Comparison of ENCODE assay signal across 10 mouse cellular contexts in the genomic region with DNA sequence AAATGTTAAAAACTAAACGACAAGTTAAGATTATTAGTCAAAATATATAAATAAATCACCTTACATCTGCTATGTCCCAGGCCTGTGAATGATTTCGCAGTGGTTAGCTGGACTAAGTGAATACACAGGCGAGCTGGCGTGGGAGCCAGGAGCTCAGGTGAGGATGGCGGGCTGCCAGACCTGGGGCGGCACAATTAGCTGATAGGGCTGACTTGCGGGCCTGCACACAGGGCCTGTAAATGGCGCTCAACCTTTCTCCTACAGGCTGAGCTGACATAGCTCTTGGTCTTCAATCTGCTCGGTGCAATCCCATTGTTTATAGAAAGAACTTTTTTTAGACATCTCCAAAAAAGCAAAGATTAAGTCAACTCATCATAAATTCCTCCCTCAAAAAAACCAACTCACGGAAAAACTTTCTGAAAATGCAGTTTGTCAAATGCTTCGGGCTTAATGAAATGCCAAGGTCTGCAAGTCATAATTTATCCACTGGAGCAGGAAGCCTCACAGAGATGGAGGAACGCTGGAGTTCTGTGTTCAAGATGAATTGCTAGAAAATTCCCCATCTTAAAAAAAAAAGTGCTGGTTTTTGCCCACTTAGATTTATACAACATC.
A peak's percentile ranks its signal among the peaks of the same experiment; 100 is the strongest.
DNase-seq lines count a peak whose midpoint lies in the region; ATAC-seq lines count a peak whose summit lies in the region.
"Had no signal": no experiment of that assay in that cellular context is flagged by ENCODE, and none has a peak within 500 bp of the region (broad histone marks: within the 10 kb centered on the region; RNA-seq: fewer than 3 reads in every experiment).

No protein-coding gene starts in this region.

- no peak overlapping the region for H3K4me2 ChIP-seq in liver, embryonic 12.5 days
- no peak overlapping the region for H3K4me2 ChIP-seq in intestine, embryonic 16.5 days (ENCODE audit: low read depth, low read length)
- H3K4me2 ChIP-seq in midbrain, embryonic 14.5 days (ENCODE audit: low read length): no peak overlapping the region

- no peak overlapping the region for H3K9ac ChIP-seq in liver, embryonic 12.5 days
- H3K9ac ChIP-seq in intestine, embryonic 16.5 days (ENCODE audit: low read depth, low read length): no peak overlapping the region
- H3K9ac ChIP-seq in midbrain, embryonic 14.5 days (replicated peaks; ENCODE audit: low read length): no peak overlapping the region

- no peaks in the 10 kb centered on the region for H3K4me1 ChIP-seq in liver, embryonic 12.5 days
- H3K4me1 ChIP-seq in intestine, embryonic 16.5 days (ENCODE audit: control insufficient read depth, insufficient read depth, low read length): 0 out of 2 replicates have a peak, but pooled peaks cover 4% of the 10 kb centered on the region
- H3K4me1 ChIP-seq in midbrain, embryonic 14.5 days (ENCODE audit: control insufficient read depth, insufficient read depth, low read length): no peaks in the 10 kb centered on the region

- H3K27me3 ChIP-seq in liver, embryonic 12.5 days (replicated peaks): no peaks in the 10 kb centered on the region
- no peaks in the 10 kb centered on the region for H3K27me3 ChIP-seq in intestine, embryonic 16.5 days (replicated peaks; ENCODE audit: control insufficient read depth, insufficient read depth, low read length)
- no peaks in the 10 kb centered on the region for H3K27me3 ChIP-seq in midbrain, embryonic 14.5 days (ENCODE audit: control insufficient read depth, insufficient read depth, low read length)

- WGBS in liver, embryonic 12.5 days (ENCODE audit: insufficient replicate concordance): 65% methylated on average over 12 of the region's 12 CpGs
- WGBS in intestine, embryonic 16.5 days: 44% methylated on average over 12 of the region's 12 CpGs
- WGBS in midbrain, embryonic 14.5 days: 92% methylated on average over 12 of the region's 12 CpGs

- ATAC-seq in liver, embryonic 12.5 days: no peak
- ATAC-seq in intestine, embryonic 16.5 days: no peak; the same call in 1 of the 2 replicates
- ATAC-seq in midbrain, embryonic 14.5 days (ENCODE audit: low FRiP score, low TSS enrichment): no peak
- ATAC-seq: hindbrain, embryonic 16.5 days; midbrain, embryonic 16.5 days had no signal

- no peak overlapping the region for H3K4me3 ChIP-seq in liver, embryonic 12.5 days
- no peak overlapping the region for H3K4me3 ChIP-seq in intestine, embryonic 16.5 days (ENCODE audit: low read length)
- no peak overlapping the region for H3K4me3 ChIP-seq in midbrain, embryonic 14.5 days (replicated peaks; ENCODE audit: low read depth, low read length)

- no peaks in the 10 kb centered on the region for H3K9me3 ChIP-seq in liver, embryonic 12.5 days (replicated peaks)
- no peaks in the 10 kb centered on the region for H3K9me3 ChIP-seq in intestine, embryonic 16.5 days (ENCODE audit: control insufficient read depth, low read length)
- H3K9me3 ChIP-seq in midbrain, embryonic 14.5 days (ENCODE audit: control insufficient read depth, low read length): no peaks in the 10 kb centered on the region

- H3K36me3 ChIP-seq in liver, embryonic 12.5 days: no peaks in the 10 kb centered on the region
- no peaks in the 10 kb centered on the region for H3K36me3 ChIP-seq in intestine, embryonic 16.5 days (ENCODE audit: control insufficient read depth, insufficient read depth, low read length)
- no peaks in the 10 kb centered on the region for H3K36me3 ChIP-seq in midbrain, embryonic 14.5 days (ENCODE audit: control insufficient read depth, insufficient read depth, low read length)

- peak; percentile 33 for DNase-seq in liver
- DNase-seq in adrenal gland, postnatal 36 days: peak; percentile 26 to 52
- peak; percentile 20 for DNase-seq in lung, postnatal 14 days
- no peak for DNase-seq in layer of hippocampus, postnatal 10 days (ENCODE audit: low spot score in 2 of 2)
- DNase-seq in midbrain, embryonic 14.5 days: no peak
- DNase-seq: right cerebral cortex, postnatal 25 days had no signal

- H3K27ac ChIP-seq in liver, embryonic 12.5 days: no peak overlapping the region
- H3K27ac ChIP-seq in intestine, embryonic 16.5 days (ENCODE audit: low read length): peak overlapping the region; percentile 71
- H3K27ac ChIP-seq in midbrain, embryonic 14.5 days (replicated peaks; ENCODE audit: low read depth, low read length): no peak overlapping the region

Comparison
In these comparisons a context has a peak if more than half of its experiments do, and no peak if none do; other contexts are left out.
1. DNase-seq: peak in liver (single experiment), adrenal gland, postnatal 36 days (2 of 2) and lung, postnatal 14 days (single experiment); none in layer of hippocampus, postnatal 10 days (0 of 2) and midbrain, embryonic 14.5 days (single experiment).